Mouse (Mus musculus) neural tube, embryonic 10.5 days (tissue): ENCODE measurements around the gene Drd2.
A peak's percentile ranks its signal among the peaks of the same experiment; 100 is the strongest.

Experiments
- DNase-seq: peaks from one replicate; pipeline ENCODE4 v3.0.0-alpha.2; 2017; ENCODE audit warnings: low spot score; ENCODE audit errors: extremely low spot score

The Drd2 gene

DNA sequence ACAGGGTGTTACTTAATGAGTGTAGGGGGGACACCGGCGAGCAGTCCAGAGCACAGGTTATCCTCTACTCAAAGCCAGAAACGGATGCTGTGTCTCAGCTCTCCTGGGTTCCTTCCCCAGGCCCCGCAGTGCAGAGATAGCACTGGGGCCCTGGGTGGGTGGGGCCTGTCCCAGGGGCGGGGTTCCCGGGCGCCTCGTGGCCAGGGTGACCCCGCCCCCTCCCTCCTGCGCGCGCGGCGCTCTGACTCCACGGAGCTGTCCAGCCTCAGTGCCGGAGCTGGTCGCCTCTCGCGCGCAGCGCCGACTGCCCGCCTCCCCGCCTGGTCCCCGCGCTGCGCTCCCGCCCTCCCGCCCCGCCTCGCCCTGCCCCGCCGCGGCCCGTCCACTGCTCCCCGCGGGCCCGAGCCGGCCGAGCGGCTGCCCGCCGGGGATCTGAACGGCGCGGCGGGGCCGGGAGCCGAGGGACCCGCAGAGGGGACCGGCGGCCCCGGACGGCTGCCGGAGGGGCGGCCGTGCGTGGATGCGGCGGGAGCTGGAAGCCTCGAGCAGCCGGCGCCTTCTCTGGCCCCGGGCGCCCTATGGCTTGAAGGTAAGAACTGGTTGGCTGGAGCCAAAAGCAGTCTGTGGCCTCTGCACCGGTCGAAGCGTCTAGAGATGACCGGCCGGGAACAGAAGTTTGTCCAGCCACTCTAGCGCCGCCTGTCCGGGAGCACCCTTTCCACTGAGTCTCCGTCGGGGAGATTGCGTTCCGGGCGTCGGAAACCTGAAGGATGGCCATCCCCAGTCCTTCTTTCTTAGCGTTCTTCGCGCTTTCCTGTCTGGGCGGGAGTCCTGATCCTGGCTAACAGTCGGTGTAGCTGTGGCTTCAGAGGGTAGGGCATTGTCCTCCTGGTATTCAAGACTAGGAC lies at the start of gene Drd2:
Gene Drd2 (plus strand): TSS at position 492 of the 908 bp plus-strand sequence.
- peak; percentile 62 for DNase-seq

DNA sequence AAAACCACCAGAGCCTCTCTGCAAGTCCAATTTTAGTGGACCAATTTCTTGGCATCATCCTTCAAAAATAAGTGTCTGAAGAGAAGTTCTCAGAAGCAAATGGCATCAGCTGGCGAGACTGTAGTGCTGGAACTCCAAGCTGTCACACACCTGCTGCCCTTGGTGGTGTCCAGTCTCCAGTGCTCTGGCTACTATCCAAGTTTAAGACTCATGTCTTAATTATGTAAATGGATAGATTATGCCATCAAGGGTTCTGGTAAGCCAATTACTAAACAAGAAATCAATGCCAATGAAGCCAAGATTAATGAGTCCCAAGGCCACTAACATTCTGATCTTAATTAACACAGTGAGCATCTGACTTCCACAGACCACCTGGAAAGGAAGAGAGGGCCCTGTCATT lies 45.3 kb upstream of the Drd2 start:
- no peak for DNase-seq

DNA sequence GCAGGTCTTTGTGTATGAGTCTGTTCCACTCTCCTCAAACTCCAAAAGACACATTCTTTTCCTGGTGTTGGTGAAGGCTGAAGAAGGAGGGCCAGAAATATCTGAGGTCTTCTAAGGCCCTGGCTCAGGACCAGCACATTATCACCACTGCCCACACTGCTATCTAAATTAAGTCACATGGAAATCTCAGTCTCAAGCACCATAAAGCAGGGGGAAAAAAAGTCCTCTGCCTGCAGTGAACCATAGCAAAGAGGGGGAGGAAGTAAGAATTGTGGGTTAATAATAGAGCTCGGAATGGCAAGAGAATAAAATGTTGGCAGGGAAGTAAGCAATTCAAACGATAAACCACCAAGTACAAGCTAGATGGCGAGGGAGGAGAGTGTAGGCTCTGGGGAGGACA lies 32.9 kb upstream of the Drd2 start:
- DNase-seq, result no peak

DNA sequence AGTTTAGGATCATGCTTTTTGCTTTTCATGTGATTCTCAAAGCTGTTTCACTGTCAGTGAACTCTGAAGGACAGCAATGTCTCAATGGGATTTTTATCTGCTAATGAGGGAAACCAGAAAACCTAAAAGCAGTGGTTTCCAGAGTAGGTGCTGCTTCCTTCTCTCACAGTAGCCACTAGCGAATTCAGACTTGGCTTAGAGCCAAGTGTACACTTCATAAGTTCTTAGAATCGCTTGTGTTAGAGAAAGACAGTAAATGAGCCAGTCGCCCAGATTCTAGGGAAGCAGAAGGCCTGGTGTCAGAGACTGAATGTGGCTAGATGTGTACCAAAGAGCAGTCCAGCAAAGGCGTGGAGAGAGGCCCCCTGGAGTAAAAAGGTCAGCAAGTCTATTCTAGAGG lies 29.6 kb upstream of the Drd2 start:
- no peak for DNase-seq

DNA sequence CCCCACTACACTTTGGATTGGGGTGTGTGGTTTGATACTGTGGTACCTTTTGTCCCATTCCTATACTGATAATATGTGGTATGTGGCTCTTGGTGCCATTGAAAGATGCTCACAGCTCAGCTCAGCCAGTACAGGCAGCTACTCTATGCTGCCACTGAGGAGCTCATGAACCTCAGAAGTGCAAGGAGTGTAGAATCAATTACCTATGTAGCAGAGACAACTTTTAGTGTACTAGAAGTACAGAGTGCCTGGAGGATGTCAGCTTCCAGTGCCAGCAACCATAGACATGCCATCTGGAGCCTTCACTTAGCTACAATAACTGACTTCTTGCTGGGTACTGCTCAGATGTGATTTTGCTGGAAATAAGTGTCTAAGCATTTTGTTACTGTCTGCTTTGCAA lies 21.8 kb upstream of the Drd2 start:
- DNase-seq, result no peak

DNA sequence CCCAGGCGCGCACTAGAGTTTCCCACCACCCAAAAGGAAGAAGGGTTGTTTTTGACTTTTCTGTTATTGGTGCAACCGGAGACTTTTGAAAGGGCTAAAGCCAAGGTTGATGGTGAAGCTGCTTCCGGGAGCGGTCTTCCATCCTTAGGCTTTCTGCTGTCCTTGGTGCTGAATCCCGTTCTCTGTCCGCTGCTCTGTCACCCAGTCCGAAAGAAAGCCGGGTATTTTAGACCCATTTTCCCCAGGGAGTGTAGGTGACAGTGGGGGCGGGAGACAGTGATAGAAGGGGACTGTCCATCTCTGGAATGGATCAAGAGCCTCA lies 578 bp downstream of the Drd2 start:
- peak; percentile 74 for DNase-seq

DNA sequence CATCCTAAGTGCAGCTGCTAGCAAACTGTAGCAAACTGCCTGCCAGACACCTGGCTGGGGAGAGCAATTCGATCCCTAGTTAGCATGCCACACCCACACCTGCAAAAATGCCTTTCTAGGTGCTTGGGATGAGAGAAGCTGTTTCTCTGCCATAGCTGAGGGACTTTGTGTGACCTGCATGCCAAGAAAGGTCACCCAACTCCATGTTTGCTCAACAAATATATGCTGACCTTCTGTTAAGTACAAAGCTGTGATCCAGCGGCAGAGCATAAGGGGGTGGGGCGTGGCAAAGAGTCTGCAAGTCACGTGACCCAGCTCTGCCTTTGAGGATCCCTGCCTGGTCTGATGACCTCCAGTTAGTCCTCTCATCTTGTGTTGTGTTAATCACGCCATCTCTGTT lies 25.3 kb downstream of the Drd2 start:
- DNase-seq, result no peak

DNA sequence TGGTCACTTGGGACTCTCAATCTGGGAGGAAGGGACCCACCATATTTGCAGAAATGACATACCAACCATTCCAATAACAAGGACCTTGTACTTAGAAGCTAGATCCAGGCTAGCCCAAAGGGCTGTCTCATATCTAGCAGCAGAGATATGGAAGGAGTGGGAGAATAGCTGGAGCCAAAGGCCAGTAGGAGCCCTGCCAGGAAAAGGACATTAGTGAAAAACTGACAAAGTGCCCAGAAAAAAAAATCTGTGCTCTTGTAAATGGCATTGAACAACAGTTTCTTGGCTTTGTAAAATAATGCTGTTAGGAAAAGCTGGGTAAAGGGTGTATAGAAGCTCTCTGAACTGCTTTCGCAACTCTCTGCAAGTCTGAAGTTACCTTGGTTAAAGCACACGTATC lies 33.5 kb downstream of the Drd2 start:
- DNase-seq, result no peak

DNA sequence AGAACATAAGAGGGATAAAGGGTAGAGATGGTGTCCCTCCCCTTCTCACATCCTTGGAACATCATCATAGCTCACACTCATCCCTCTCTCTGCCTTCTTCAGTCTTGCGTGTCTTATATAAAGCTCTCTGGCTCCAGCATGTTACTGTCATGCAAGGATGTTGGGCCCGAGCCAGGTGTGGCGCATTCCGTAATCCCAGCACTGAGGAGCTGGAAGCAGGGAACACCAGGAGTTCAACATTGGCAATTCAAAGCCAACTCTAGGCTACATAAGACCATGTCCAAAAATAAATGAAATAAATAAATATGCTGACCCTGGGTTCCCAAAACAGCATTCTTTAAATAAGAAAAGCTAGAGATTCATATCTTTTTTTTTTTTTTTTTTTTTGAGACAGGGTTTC lies 39.5 kb downstream of the Drd2 start:
- no peak for DNase-seq

DNA sequence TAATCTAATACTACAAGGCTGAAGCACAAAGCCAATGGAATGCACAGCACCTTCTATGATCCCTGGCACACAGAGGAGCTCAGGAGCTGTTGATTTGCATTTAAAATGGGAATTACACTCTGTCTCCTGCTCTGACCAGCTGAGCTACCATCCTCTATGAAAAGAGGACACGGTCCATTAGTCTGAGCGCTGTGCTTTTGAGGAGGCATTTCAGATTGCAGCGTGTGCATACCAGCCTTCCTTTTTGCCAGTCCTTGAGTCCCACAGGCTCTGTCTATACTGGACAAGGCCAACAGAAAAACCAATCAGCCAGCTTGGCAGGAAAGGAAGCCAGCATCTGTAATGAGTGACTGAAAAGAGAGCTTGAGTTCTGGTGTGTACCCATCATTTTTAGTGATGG lies 43.6 kb downstream of the Drd2 start:
- no peak for DNase-seq

DNA sequence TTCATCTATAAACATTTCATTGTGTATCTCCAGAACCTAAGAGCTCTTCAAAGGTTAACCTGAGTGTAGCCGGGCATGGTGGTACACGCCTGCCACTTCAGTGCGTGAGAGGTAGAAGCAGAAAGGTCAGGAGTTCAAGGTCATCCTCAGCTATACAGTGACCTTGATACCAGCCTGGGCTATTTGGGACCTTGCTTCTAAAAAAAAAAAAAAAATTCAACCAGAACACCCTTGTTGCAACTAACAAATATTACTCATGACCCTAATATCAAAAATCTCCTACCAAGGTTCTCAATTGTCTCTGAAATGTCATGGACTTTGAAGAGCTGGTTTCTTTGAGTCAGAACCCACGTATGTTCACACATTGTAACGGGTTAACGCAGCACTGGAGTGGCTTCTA lies 44.4 kb downstream of the Drd2 start:
- no peak for DNase-seq

DNA sequence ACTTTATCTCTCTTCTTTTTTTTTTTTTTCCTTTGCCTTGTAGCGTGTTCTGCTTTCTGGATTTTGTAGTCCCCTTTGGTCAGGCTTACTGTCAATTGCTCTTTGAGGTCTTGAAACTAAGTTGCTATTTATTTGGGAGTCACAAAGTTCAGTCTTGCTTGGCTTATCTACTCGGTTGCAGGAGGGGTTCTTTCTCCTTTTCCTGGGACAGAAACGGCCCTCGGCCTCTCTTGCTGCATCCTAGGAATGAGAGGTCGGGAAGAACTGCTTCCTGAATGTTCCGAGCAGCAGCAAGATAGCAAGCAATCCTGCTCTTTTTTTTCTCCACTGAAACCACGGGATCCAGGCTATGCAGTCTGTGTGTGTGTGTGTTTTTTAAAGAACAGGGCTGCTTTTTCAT lies 44.9 kb downstream of the Drd2 start:
- DNase-seq, result no peak

DNA sequence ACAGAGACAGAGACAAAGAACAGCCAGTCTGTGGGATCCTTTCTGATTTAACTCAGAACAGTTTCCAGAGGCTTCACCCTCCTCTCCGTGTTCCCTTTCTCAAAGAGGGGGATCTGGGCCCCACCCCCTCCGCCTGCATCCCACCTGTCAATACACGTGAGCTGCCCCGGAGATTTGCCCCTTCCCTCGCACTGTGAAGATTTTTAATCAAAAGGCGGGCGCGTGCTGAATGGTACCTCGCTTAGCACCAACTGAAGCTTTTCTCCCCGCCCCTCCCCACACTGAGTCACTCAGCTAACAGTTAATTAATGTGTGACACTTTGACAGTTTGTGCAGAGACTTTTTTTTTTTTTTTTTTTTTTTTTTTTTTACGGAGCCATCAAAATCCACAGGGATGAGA lies 45.7 kb downstream of the Drd2 start:
- no peak for DNase-seq

DNA sequence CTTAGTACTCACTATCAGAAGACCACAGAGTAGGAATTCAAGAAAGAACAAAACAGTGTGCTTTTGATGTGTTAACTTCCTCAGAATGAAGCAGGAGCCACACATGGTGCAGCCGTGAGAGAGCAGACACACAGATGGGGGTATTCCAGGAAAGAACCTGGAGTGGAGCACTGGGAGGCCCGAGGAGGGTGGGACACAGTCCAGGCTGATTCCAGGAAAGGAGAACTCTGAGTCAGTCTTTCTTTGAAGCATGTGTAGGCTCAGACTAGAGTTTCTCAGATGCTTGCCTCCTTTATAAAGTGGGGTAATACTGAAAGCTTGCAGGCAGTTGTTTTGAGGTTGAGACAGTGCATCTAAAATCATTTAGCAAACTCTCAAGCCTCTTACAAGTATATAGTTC lies 51.8 kb downstream of the Drd2 start:
- DNase-seq, result no peak

DNA sequence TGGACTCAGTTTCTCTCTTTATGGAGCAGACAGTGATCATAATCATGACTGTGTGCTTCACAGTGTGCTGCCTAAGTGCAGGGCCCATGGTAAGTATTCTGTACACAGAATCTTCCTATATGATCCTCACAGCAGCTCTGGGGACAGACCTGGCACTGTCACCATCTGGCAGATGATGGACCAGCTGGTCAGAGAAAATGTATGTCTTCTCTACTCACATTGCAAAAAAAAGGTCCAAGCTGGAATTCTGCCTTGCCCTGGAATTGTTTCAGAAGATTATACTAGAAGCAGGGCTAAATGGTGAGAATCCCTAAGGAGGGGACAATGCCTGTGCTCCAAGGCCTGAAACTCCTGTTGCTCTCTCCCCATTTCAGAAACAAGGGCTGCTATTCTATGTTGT lies 55.6 kb downstream of the Drd2 start:
- DNase-seq, result no peak

DNA sequence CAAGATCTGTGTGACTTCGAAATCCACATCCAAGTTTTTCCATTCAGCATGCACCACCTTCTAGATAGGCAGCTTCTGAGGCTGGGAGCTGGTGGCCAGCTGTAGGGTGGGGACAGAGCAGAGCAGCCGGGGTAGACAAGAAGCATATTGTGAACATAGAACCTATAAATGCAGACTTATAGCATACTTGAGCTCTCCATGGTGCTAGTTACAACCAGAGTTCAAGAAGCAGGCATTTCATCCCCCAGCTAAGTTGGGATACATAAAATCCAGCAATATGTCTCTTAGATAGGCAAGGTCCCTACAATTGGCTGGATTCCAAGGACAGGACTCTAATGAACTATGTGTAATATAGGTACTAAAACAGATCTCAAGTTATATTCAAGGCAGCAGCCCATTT lies 63.3 kb downstream of the Drd2 start:
- no peak for DNase-seq

DNA sequence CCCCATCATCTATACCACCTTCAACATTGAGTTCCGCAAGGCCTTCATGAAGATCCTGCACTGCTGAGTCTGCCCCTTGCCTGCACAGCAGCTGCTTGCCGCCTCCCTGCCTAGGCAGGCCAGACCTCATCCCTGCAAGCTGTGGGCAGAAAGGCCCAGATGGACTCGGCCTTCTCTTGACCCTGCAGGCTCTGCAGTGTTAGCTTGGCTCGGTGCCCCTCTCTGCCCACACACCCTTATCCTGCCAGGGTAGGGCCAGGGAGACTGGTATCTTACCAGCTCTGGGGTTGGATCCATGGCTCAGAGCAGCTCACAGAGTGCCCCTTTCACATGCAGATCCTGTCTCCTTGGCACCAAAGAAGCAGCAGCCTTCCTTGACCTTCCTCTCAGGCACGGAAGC lies 66.6 kb downstream of the Drd2 start:
- no peak for DNase-seq

DNA sequence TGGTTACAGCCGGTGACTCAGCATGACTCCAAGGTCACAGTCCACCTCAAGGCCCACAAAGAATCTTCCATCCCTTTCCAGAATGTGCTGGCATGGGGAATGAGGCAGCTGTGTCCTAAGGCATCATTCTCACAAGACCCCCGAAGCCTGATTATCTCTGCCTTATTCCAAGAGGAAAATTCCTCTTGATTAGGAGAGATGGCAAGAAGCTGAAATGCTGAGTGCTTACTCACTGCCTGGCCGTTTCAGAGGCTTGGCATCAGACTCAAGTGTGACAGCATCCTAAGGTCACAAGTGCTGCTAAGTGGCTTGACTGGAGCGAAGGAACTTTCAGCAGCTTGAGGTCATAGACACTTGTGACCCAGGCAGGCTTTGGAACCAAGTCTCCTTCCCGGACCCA lies 70.2 kb downstream of the Drd2 start:
- no peak for DNase-seq

DNA sequence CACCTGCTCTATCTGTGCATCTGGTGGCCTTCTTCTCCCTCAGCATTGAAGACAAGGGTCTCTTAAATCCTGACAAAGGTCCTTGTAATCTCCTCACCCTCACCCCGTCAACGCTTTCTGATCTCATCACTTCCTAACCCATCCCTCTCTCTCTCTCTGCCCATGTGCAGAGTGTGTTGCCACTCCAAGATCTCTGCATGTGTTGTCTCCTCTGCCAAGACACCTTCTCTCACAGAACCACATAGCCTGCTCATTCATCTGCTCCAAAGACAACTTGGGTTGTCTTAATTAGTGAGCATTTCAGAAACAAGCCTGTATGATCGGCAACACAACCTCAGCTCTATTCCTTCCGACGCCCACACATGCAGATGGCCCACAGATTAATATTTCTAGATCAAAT lies 83.4 kb downstream of the Drd2 start:
- DNase-seq, result no peak

DNA sequence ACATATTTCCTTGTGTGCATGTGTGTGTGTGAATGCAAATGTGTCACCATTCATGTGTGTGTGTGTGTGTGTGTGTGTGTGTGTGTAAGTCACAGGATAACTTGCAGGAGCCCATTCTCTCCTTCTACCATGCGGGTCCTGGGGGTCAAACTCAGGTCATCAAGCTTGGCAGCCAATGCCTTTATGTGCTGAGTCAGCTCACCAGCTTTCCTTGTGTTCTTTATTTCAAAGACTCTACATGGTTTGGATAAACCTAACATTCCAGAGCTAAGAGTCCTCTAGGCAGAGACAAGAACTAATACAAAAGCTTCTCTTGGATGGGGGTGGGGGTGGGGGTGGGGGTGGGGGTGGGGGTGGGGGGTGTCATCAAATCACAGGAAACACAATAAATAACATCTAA lies 85.2 kb downstream of the Drd2 start:
- no peak for DNase-seq

DNA sequence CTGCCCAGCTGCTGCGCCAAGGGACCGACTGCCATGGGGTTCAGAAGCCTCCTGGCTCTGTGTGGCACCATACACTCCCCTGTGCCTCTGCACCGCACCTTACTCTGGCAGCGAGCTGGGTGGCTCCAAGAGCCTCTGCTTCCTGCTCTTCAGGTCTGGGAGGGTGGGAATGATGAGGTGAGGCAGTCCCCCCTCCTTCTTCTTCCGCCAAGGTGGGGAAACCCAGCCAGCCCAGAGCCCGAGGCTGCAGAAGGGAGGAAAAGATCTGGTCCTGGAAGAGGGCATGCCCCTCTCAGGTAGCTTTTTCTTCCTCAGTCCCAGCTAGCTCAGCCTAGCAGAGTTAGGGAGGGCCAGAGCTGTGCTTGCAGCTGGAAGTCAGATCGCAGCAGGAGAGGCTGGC lies 86.5 kb downstream of the Drd2 start, which contains the start of gene Ankk1:
Gene Ankk1 (minus strand): TSS at position 101 of the 400 bp plus-strand sequence.
- DNase-seq, result no peak

DNA sequence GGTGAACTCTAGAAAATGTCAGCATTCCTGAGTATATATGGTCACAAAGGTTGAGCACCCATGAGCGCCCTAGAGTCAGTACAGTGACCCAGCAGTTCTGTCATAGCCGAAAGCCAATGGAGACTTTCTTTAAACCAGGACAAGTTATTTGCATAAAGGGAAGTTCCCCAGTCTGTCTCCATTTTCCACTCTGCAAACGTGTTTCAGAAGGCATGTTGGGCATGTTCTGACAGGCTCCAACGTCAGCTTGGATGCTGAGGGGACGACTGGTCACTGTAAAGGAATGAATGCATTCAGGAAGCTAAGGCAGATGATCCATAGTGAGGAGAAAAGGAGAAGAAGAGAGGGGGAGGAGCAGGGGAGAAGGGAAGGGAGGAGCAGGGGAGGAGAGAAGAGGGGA lies 87.1 kb downstream of the Drd2 start:
- no peak for DNase-seq

DNA sequence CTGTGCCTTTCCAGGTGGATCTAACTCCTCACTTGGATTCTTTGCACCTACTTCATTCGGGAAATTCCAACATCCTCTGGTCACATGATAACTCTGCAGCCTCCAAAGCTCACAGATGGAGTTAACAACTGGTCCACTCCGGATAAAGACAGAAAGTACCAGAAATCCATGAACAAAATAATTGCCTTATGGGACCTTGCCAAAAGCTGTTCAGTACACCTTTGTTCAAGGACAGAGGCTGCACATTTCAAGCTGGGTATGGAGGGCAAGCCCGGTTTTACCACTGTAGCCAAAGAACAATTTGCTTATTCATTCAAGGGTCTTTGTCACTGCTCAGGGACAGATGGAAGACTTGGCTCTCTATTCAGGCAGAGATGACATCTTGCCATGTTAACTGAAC lies 102.2 kb downstream of the Drd2 start:
- no peak for DNase-seq

DNA sequence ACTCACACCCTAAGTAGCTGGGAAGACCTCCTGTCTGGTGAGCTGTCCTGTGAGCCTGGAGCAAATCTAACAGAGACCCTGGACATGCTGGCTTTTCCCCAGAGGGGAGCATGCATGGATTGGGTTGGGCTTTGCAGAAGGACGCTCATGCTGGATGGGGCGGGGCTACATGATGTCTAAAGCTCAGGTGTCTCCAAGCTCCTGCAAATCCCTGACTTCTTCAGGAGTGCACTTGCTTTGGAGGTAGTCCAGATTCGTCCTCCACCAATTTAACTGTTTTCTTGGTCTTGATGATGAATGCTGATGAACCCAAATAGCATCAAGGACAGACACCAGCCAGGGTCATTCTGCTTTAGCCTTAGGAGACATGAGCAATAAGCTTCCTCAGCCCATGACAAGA lies 110.1 kb downstream of the Drd2 start:
- DNase-seq, result no peak
